Mouse (Mus musculus) embryonic facial prominence, embryonic 14.5 days (tissue): ENCODE data around the gene Zfp300. TPM values are rescaled to one million over a fixed set of nuclear protein-coding genes. Genes with fewer than 3 reads are reported as not detected.

Source experiments
- ATAC-seq: fragments of 200-750 bp; cut with Nextera tagmentation; 2 replicates; pipeline ENCODE4 v1.8.0; 2017; ENCODE audit warnings: low read depth, moderate number of reproducible peaks, moderate TSS enrichment
- DNase-seq: peaks from one replicate; pipeline ENCODE4 v3.0.0-alpha.2; 2015; ENCODE audit warnings: low spot score
- H3K27ac ChIP-seq: fragments of 300-500 bp; sonication (generic); replicated peaks from 2 replicates; pipeline ENCODE4 v1.5.1; 2014; ENCODE audit warnings: low read depth, mild to moderate bottlenecking, low read length, moderate library complexity
- H3K27me3 ChIP-seq: fragments of 300-500 bp; sonication (generic); replicated peaks from 2 replicates; pipeline ENCODE4 v1.6.1; 2014; ENCODE audit warnings: low read length; ENCODE audit not compliant: control insufficient read depth, insufficient read depth
- H3K36me3 ChIP-seq: fragments of 300-500 bp; sonication (generic); 2 replicates; pipeline ENCODE4 v1.6.1; 2014; ENCODE audit warnings: low read length, mixed read lengths; ENCODE audit not compliant: control insufficient read depth, insufficient read depth
- H3K4me1 ChIP-seq: fragments of 300-500 bp; sonication (generic); 2 replicates; pipeline ENCODE4 v1.6.1; 2014; ENCODE audit warnings: antibody characterized with exemption, low read length; ENCODE audit not compliant: control insufficient read depth, insufficient read depth
- H3K4me2 ChIP-seq: fragments of 300-500 bp; sonication (generic); 2 replicates; pipeline ENCODE4 v1.6.1; 2014; ENCODE audit warnings: low read depth, mild to moderate bottlenecking, low read length, moderate library complexity, mixed read lengths
- H3K4me3 ChIP-seq: fragments of 300-500 bp; sonication (generic); 2 replicates; pipeline ENCODE4 v1.5.1; 2014; ENCODE audit warnings: low read depth, mild to moderate bottlenecking, low read length
- H3K9ac ChIP-seq: fragments of 300-500 bp; sonication (generic); 2 replicates; pipeline ENCODE4 v1.6.1; 2014; ENCODE audit warnings: low read depth, mild to moderate bottlenecking, low read length, moderate library complexity, mixed read lengths
- H3K9me3 ChIP-seq: fragments of 300-500 bp; sonication (generic); 2 replicates; pipeline ENCODE4 v1.6.1; 2016; ENCODE audit warnings: low read length; ENCODE audit not compliant: control insufficient read depth
- WGBS: fragments of 180-500 bp; shearing (Covaris S2); extraction: QIAGEN DNeasy Blood & Tissue Kit; methylation state at CpG from one replicate; pipeline ENCODE4 v1.1.7; 2014; 5-methylcytosine and 5-hydroxymethylcytosine counted together
- polyA plus RNA-seq: library from polyadenylated mRNA; unstranded; fragments of >200 nt; fragmentation: Nextera tagmentation; extraction: Ambion mirVana; gene quantifications from 2 replicates; pipeline ENCODE4 v1.2.1, GENCODE M21; 2014

Zfp300 gene
- 2.2 and 2.5 TPM in 2 replicates for polyA plus RNA-seq

DNA sequence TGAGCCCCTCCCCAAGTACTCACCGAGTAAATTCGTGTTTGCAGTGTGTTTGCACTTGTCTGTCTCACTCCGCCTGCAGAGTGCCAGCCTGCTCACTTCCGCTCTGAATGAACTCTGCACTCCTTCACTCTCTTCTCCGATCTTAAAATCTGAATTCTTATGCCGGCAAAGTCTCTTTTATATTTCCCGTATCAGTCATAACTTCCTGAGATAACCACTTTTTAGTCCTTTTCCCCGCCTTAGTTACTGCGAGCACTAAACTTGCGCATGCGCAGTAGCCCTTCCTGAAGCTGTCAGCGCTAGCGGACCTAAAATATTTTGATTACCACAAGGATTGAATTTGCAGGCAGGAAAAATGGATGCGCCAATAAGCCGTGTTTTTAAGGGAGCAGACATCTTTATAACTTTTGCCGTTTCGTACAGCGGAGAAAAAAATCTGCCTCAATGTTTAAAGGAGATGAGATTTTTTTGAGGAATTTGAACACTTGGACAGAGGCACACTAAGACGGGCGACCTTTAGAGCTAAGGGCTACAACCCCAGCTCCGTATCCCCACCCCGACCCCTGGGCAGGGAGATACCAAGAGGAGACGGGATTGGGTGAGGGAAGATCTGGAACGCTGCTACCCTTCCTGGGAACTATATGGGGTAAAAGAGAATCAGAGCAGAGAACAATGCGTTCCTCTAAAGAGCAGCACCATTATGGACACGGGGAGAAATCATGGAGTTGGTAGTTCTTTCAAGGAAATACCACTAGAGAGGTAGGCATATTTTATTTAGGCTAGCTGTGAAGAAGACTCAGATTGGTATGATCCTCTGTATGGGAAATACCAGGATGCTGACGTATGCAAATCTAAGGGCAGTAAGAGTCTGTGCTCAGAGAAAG lies at the start of gene Zfp300:
TSS of gene Zfp300 (minus strand) at position 545 of the 884 bp plus-strand sequence.
- peak within 1 kb of the TSS; percentile 87 for H3K27ac ChIP-seq
- WGBS = 27% methylated on average over 27 of the region's 27 CpGs
- DNase-seq (peak; percentile 89), ATAC-seq (peak; percentile 90)
- peaks cover 12% of the 10 kb centered on the region for H3K9me3 ChIP-seq
- peak within 1 kb of the TSS; percentile 48 for H3K4me2 ChIP-seq
- H3K4me1 ChIP-seq = no peaks in the 10 kb centered on the region
- H3K27me3 ChIP-seq = no peaks in the 10 kb centered on the region
- no peaks in the 10 kb centered on the region for H3K36me3 ChIP-seq
- peak within 1 kb of the TSS; percentile 61 for H3K9ac ChIP-seq
- H3K4me3 ChIP-seq = peak within 1 kb of the TSS; percentile 47

DNA sequence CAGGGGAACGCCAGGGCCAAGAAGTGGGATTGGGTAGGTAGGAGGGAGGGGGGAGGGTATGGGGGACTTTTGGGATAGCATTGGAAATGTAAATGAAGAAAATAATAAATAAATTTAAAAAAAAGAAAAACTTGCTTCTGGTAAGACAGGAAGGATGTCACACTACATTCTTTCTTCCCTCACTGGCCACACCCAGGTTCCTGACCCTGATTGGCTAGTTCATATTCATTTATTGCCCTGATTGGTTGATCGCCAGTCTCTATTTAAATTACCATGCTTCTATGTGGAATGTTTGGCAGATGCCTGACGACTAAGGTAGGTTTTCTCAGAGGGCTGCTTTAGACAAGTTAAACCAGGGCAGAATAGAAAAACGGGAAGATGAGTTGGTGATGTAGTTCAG lies 26.2 kb upstream of the Zfp300 start, which contains the start of gene Ssxa1:
TSS of gene Ssxa1 (plus strand) at position 301 of the 400 bp plus-strand sequence.
- 77% methylated on average over 4 of the region's 4 CpGs for WGBS

GRCm38 (mm10) chrX:21089867-21090239 lies 526 bp upstream of the Zfp300 start:
- WGBS = 51% methylated on average over 7 of the region's 7 CpGs
- ATAC-seq (no peak), DNase-seq (no peak)
- H3K4me1 ChIP-seq = no peaks in the 10 kb centered on the region
- H3K4me2 ChIP-seq = peak overlapping the region; percentile 48
- peak overlapping the region; percentile 47 for H3K4me3 ChIP-seq
- H3K27ac ChIP-seq = peak overlapping the region; percentile 87; the same call in 1 of the 2 replicates
- H3K9me3 ChIP-seq = peaks cover 12% of the 10 kb centered on the region
- H3K27me3 ChIP-seq = no peaks in the 10 kb centered on the region
- H3K9ac ChIP-seq = no peak overlapping the region
- H3K36me3 ChIP-seq = no peaks in the 10 kb centered on the region

More for the DNA sequence above, 26.2 kb upstream of the Zfp300 start, which contains the start of gene Ssxa1:
- no peaks in the 10 kb centered on the region for H3K9me3 ChIP-seq
- H3K27me3 ChIP-seq = no peaks in the 10 kb centered on the region
- H3K9ac ChIP-seq = no peak within 1 kb of the TSS
- H3K4me2 ChIP-seq = no peak within 1 kb of the TSS
- no peaks in the 10 kb centered on the region for H3K4me1 ChIP-seq
- no peak within 1 kb of the TSS for H3K4me3 ChIP-seq
- ATAC-seq (no peak), DNase-seq (no peak)
- H3K36me3 ChIP-seq = no peaks in the 10 kb centered on the region
- no peak within 1 kb of the TSS for H3K27ac ChIP-seq

DNA sequence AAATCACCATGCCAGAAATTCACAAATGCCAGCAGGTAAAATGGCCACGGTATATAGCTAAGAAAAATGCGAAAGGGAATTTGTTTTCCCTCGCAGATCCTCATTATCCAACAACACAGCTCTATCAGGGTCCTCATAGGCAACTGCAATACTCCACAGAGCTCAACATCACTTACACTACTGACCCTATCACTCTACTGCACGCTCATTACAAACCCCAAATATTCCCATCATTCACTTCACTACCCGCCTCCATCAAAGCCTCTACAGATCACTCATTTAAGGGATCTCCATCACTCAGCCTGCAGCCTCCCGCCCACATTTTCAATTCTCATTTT lies 713 bp downstream of the Zfp300 start:
- Histone ChIP-seq H3K27me3 (no peaks in the 10 kb centered on the region), H3K9ac (peak overlapping the region; percentile 61), H3K4me1 (no peaks in the 10 kb centered on the region), H3K36me3 (peaks cover 3% of the 10 kb centered on the region; the same call in 1 of the 2 replicates), H3K27ac (peak overlapping the region; percentile 87), H3K9me3 (peaks cover 17% of the 10 kb centered on the region), H3K4me3 (peak overlapping the region; percentile 47), H3K4me2 (peak overlapping the region; percentile 48)
- no peak for DNase-seq
- 31% methylated on average over 6 of the region's 6 CpGs for WGBS
- ATAC-seq = peak; percentile 61; the same call in 1 of the 2 replicates

DNA sequence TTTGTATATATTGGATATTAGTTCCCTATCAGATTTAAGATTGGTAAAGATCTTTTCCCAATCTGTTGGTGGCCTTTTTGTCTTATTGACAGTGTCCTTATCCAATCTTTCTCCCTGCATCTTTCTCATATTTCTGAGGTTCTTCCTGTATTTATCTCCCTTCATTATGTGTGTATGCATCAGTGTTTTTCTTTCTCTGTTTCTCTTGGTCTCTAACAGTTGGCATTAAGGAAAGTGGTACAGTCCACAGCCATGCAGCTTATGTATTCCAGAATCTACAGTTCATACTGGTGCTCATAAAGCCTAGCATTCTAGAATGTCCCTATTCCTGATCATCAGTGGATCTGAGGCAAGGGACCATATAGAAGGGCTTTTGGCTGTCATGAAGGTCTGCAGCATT lies 21.2 kb downstream of the Zfp300 start, which contains the start of gene Spaca5:
TSS of gene Spaca5 (plus strand) at position 301 of the 400 bp plus-strand sequence.
- no peak within 1 kb of the TSS for H3K9ac ChIP-seq
- no peaks in the 10 kb centered on the region for H3K4me1 ChIP-seq
- ATAC-seq (no peak), DNase-seq (no peak)
- no peaks in the 10 kb centered on the region for H3K27me3 ChIP-seq
- no peaks in the 10 kb centered on the region for H3K9me3 ChIP-seq
- no peak within 1 kb of the TSS for H3K27ac ChIP-seq
- no peak within 1 kb of the TSS for H3K4me2 ChIP-seq
- no peaks in the 10 kb centered on the region for H3K36me3 ChIP-seq
- no peak within 1 kb of the TSS for H3K4me3 ChIP-seq

- ATAC-seq (no peak), DNase-seq (no peak)
- peak overlapping the region; percentile 51 for H3K4me2 ChIP-seq
- H3K36me3 ChIP-seq = no peaks in the 10 kb centered on the region
- peak overlapping the region; percentile 69; the same call in 1 of the 2 replicates for H3K9ac ChIP-seq
- H3K4me3 ChIP-seq = peak overlapping the region; percentile 51
- no peaks in the 10 kb centered on the region for H3K27me3 ChIP-seq
- peak overlapping the region; percentile 15; the same call in 1 of the 2 replicates for H3K27ac ChIP-seq
- 79% methylated on average over 3 of the region's 3 CpGs for WGBS
- no peaks in the 10 kb centered on the region for H3K4me1 ChIP-seq
- no peaks in the 10 kb centered on the region for H3K9me3 ChIP-seq
Observed at GRCm38 (mm10) chrX:21062544-21062890, 26.8 kb downstream of the Zfp300 start.

- ATAC-seq = peak; percentile 97
- H3K4me1 ChIP-seq = no peaks in the 10 kb centered on the region
- no peaks in the 10 kb centered on the region for H3K9me3 ChIP-seq
- H3K27me3 ChIP-seq = no peaks in the 10 kb centered on the region
- 19% methylated on average over 25 of the region's 25 CpGs for WGBS
- DNase-seq = peak; percentile 92
- peak within 1 kb of the TSS; percentile 44 for H3K27ac ChIP-seq
- peak within 1 kb of the TSS; percentile 53 for H3K4me2 ChIP-seq
- peak within 1 kb of the TSS; percentile 51 for H3K4me3 ChIP-seq
- peak within 1 kb of the TSS; percentile 69 for H3K9ac ChIP-seq
- H3K36me3 ChIP-seq = no peaks in the 10 kb centered on the region
Observed at GRCm38 (mm10) chrX:21061866-21062543, 27.3 kb downstream of the Zfp300 start, which contains the start of gene Zfp182. TSS of gene Zfp182 (minus strand) at chrX:21062316.

DNA sequence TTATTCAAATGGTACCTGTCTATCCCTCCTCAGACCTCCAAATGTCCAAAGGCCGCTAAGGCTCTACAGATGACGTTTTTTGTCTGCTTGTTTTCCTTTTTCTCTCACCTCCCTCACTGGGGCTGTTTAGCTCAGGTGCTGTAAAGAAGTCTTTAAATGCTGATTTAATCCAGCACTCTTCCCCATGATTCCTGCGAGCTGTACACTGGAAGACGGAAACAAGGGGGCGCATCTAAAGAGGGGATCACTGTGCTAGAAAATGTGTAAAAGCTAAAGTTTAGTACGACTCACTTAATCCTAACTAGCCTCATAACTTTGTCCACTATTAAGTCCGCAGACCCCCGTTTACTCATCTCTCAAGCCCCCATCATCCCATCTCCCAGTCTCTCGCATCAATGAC lies 27.9 kb downstream of the Zfp300 start:
- DNase-seq (peak; percentile 0), ATAC-seq (0 out of 2 replicates have a peak, but pooled peaks have one; percentile 57)
- whole genome bisulfite sequencing = 24% methylated on average over 9 of the region's 9 CpGs
- Histone ChIP-seq H3K4me1 (no peaks in the 10 kb centered on the region), H3K27ac (peak overlapping the region; percentile 44), H3K36me3 (no peaks in the 10 kb centered on the region), H3K4me3 (peak overlapping the region; percentile 51), H3K4me2 (peak overlapping the region; percentile 53), H3K9ac (peak overlapping the region; percentile 69), H3K27me3 (no peaks in the 10 kb centered on the region), H3K9me3 (no peaks in the 10 kb centered on the region)
